Mouse (Mus musculus): Measurements from ENCODE around the gene Tph2. TPM values are rescaled to one million over a fixed set of nuclear protein-coding genes. Genes with fewer than 3 reads are reported as not detected.
"Not testable (repeated sequence)": the region's sequence is repeated elsewhere in the genome, so short reads cannot be mapped to it uniquely, and the experiment has no call there.

Gene Tph2
- 0.04 and 0.43 TPM in 2 replicates for polyA plus RNA-seq (2012; rRNA removed)

- no peak for DNase-seq (ENCODE audit: low read depth)
Measured at GRCm38 (mm10) chr10:115184697-115185096, at the start of gene Tph2. Tph2 (minus strand) TSS chr10:115185022.

- no peak for DNase-seq (ENCODE audit: low read depth)
Measured at GRCm38 (mm10) chr10:115233798-115234197, 49.0 kb upstream of the Tph2 start.

- no peak for DNase-seq (ENCODE audit: low read depth)
Measured at GRCm38 (mm10) chr10:115232513-115232912, 47.7 kb upstream of the Tph2 start.

- no peak for DNase-seq (ENCODE audit: low read depth)
Measured at GRCm38 (mm10) chr10:115229023-115229422, 44.2 kb upstream of the Tph2 start.

GRCm38 (mm10) chr10:115226586-115226985 is 41.8 kb upstream of the Tph2 start:
- no peak for DNase-seq (ENCODE audit: low read depth)

- DNase-seq (ENCODE audit: low read depth) = no peak
Measured at GRCm38 (mm10) chr10:115223845-115224244, 39.0 kb upstream of the Tph2 start.

- DNase-seq (ENCODE audit: low read depth) = no peak
Measured at GRCm38 (mm10) chr10:115212916-115213580, 28.2 kb upstream of the Tph2 start.

- no peak for DNase-seq (ENCODE audit: low read depth)
Measured at GRCm38 (mm10) chr10:115205825-115206224, 21.0 kb upstream of the Tph2 start.

GRCm38 (mm10) chr10:115205284-115205683 is 20.5 kb upstream of the Tph2 start:
- no peak for DNase-seq (ENCODE audit: low read depth)

GRCm38 (mm10) chr10:115191214-115191613 is 6.4 kb upstream of the Tph2 start:
- no peak for DNase-seq (ENCODE audit: low read depth)

- no peak for DNase-seq (ENCODE audit: low read depth)
Measured at GRCm38 (mm10) chr10:115187390-115187789, 2.6 kb upstream of the Tph2 start.

GRCm38 (mm10) chr10:115181034-115181433 is 3.8 kb downstream of the Tph2 start:
- DNase-seq (ENCODE audit: low read depth) = no peak

- not testable (repeated sequence) for DNase-seq (ENCODE audit: low read depth)
Measured at GRCm38 (mm10) chr10:115178019-115178418, 6.8 kb downstream of the Tph2 start.

- peak; percentile 30 for DNase-seq (ENCODE audit: low read depth)
Measured at GRCm38 (mm10) chr10:115175591-115175991, 9.2 kb downstream of the Tph2 start.

GRCm38 (mm10) chr10:115173336-115173735 is 11.5 kb downstream of the Tph2 start:
- DNase-seq (ENCODE audit: low read depth) = no peak

GRCm38 (mm10) chr10:115171351-115171818 is 13.4 kb downstream of the Tph2 start:
- DNase-seq (ENCODE audit: low read depth) = peak; percentile 22

GRCm38 (mm10) chr10:115170496-115171350 is 14.1 kb downstream of the Tph2 start:
- peak; percentile 55 for DNase-seq (ENCODE audit: low read depth)

GRCm38 (mm10) chr10:115169410-115169809 is 15.4 kb downstream of the Tph2 start:
- no peak for DNase-seq (ENCODE audit: low read depth)

- no peak for DNase-seq (ENCODE audit: low read depth)
Measured at GRCm38 (mm10) chr10:115160289-115160688, 24.5 kb downstream of the Tph2 start.

GRCm38 (mm10) chr10:115147308-115147707 is 37.5 kb downstream of the Tph2 start:
- no peak for DNase-seq (ENCODE audit: low read depth)

GRCm38 (mm10) chr10:115146257-115146898 is 38.4 kb downstream of the Tph2 start:
- DNase-seq (ENCODE audit: low read depth) = no peak

- DNase-seq (ENCODE audit: low read depth) = no peak
Measured at GRCm38 (mm10) chr10:115144542-115144941, 40.3 kb downstream of the Tph2 start.

Data from gonadal fat pad, adult 2 months (tissue).